Mouse (Mus musculus): Measurements from ENCODE around the gene Ptpn14.

GRCm38 (mm10) chr1:189898708-189899107 lies 170.6 kb downstream of the Ptpn14 start:
- no peak for TF ChIP-seq CTCF (IDR thresholded peaks at IDR 0.05; ENCODE audit: low read depth, low read length)
- no peak for TF ChIP-seq POLR2A (IDR thresholded peaks at IDR 0.05; ENCODE audit: borderline replicate concordance, low read depth, low read length)

All from bone marrow macrophage, adult 2 months (primary cell).